Comparison of ENCODE assay signal across 8 mouse cellular contexts in the genomic region with DNA sequence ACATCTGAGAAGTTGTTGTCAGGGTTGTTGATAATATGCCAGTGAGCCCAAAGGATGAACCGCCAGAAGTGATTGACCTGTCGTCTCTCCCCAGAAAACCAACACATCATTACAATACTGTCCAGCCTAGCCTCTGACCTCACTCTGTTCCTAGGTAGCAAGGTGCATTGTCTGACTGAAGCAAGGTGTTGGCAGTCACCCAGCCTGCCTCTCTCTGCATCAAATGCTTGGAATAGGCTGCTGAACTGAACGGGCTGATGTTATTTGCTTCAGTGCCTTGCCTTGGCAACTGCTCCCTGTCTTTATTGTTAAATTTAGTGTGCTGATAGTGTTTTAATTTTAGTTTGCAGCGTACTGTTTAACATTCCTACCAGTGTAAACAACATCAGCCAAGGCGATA. TPM values are rescaled to one million over a fixed set of nuclear protein-coding genes. Genes with fewer than 3 reads are reported as not detected.
A peak's percentile ranks its signal among the peaks of the same experiment; 100 is the strongest.
DNase-seq lines count a peak whose midpoint lies in the region; ATAC-seq lines count a peak whose summit lies in the region.
"Had no signal": no experiment of that assay in that cellular context is flagged by ENCODE, and none has a peak within 500 bp of the region (broad histone marks: within the 10 kb centered on the region; RNA-seq: fewer than 3 reads in every experiment).

No protein-coding gene starts in this region.

- no peaks in the 10 kb centered on the region for H3K9me3 ChIP-seq in heart, embryonic 12.5 days (replicated peaks)

- WGBS in heart, embryonic 12.5 days = 32% methylated on average over 5 of the region's 5 CpGs

- H3K27me3 ChIP-seq in heart, embryonic 12.5 days (replicated peaks) = no peaks in the 10 kb centered on the region; the same call in 1 of the 2 replicates

- 0 out of 2 replicates have a peak, but pooled peaks have one; percentile 25 for ATAC-seq in heart, embryonic 12.5 days (ENCODE audit: insufficient number of reproducible peaks, low FRiP score)
- no peak for ATAC-seq in erythroid progenitor cell, adult 5-6 weeks (replicated peaks; ENCODE audit: low FRiP score, poor library complexity, severe bottlenecking)
- ATAC-seq in megakaryocyte-erythroid progenitor cell, adult 5-6 weeks (replicated peaks; ENCODE audit: low FRiP score, low TSS enrichment, poor library complexity, severe bottlenecking) = no peak

- no peak overlapping the region for H3K9ac ChIP-seq in heart, embryonic 12.5 days

- H3K36me3 ChIP-seq in heart, embryonic 12.5 days = no peaks in the 10 kb centered on the region

- 0 out of 2 replicates have a peak overlapping the region, but pooled peaks have one; percentile 0 for H3K4me3 ChIP-seq in heart, embryonic 12.5 days

- no peak overlapping the region for H3K27ac ChIP-seq in heart, embryonic 12.5 days (ENCODE audit: poor library complexity, severe bottlenecking)
- H3K27ac ChIP-seq: macrophage had no signal

- DNase-seq in right cerebral cortex, postnatal 4 days = peak; percentile 35
- no peak for DNase-seq in right cerebral cortex, postnatal 25 days
- DNase-seq in kidney, postnatal 4 days = peak; percentile 17 to 23
- no peak for DNase-seq in testis, postnatal 10 days (ENCODE audit: low spot score)

- H3K4me2 ChIP-seq in heart, embryonic 12.5 days = peak overlapping the region; percentile 52

- peaks cover 6% of the 10 kb centered on the region; the same call in 1 of the 2 replicates for H3K4me1 ChIP-seq in heart, embryonic 12.5 days (replicated peaks)

RNA-seq across cellular contexts. Expression of gene Csrnp3, which starts 51.0 kb away (rescaled TPM):
- polyA plus RNA-seq in heart, embryonic 12.5 days (2016; fragmentation: Nextera tagmentation; extraction: Ambion mirVana) = 0.87 and 1.0 TPM in 2 replicates
- not detected in 2 replicates for total RNA-seq in erythroid progenitor cell, adult 5-6 weeks (2015; ENCODE audit: low replicate concordance)
- not detected in 2 replicates for total RNA-seq in erythroid progenitor cell, adult 5-6 weeks (2017; ENCODE audit: low replicate concordance)
- not detected in 2 replicates for total RNA-seq in megakaryocyte-erythroid progenitor cell, adult 5-6 weeks (2014; fragmentation: Nextera tagmentation)
- not detected in 2 replicates for total RNA-seq in megakaryocyte-erythroid progenitor cell, adult 5-6 weeks (2017)
- polyA plus RNA-seq: macrophage had no signal

Comparison
In these comparisons a context has a peak if more than half of its experiments do, and no peak if none do; other contexts are left out.
1. DNase-seq: peak in right cerebral cortex, postnatal 4 days (single experiment) and kidney, postnatal 4 days (2 of 2); none in right cerebral cortex, postnatal 25 days (single experiment) and testis, postnatal 10 days (single experiment).